Mouse (Mus musculus) retina, adult 2 months (tissue): ENCODE results near the gene Lpp.

Source experiments
- DNase-seq: peaks from one replicate; pipeline ENCODE4 v3.0.0-alpha.2; 2012; ENCODE audit warnings: low read depth, low spot score

The Lpp gene

GRCm38 (mm10) chr16:25041855-25042529 is 648.7 kb downstream of the Lpp start:
- no peak for DNase-seq
